Mouse (Mus musculus): ENCODE data around the gene Vmn1r9. TPM values are rescaled to one million over a fixed set of nuclear protein-coding genes. Genes with fewer than 3 reads are reported as not detected.

Gene Vmn1r9
- not detected in 4 replicates for total RNA-seq (2023)

GRCm38 (mm10) chr6:57066487-57066886, at the start of gene Vmn1r9:
Gene Vmn1r9 (plus strand): TSS chr6:57066787.

GRCm38 (mm10) chr6:57025224-57025623, 41.4 kb upstream of the Vmn1r9 start, which contains the start of gene Vmn1r7:
Gene Vmn1r7 (minus strand): TSS chr6:57025324.

GRCm38 (mm10) chr6:57031984-57032383, 34.6 kb upstream of the Vmn1r9 start, which contains the start of gene Vmn1r8:
Gene Vmn1r8 (plus strand): TSS chr6:57032284.

GRCm38 (mm10) chr6:57109154-57109553, 42.6 kb downstream of the Vmn1r9 start, which contains the start of gene Vmn1r10:
Gene Vmn1r10 (plus strand): TSS chr6:57109454.

Other genes starting within 250 kb of the Vmn1r9 start
- gene Fkbp9, start 234.7 kb upstream of the Vmn1r9 start, total RNA-seq (2023) = 0.18 to 0.30 TPM in 2 of 4 replicates, not detected in the others
- gene Nt5c3, start 142.9 kb upstream of the Vmn1r9 start, total RNA-seq (2023) = 53.1 to 65.3 TPM (median 58.3 TPM) in 4 replicates
- gene Vmn1r4, start 142.8 kb upstream of the Vmn1r9 start, total RNA-seq (2023) = 0.36 TPM in 1 of 4 replicates, not detected in the others
- not detected in 4 replicates for gene Vmn1r5, start 96.5 kb upstream of the Vmn1r9 start, total RNA-seq (2023)
- not detected in 4 replicates for gene Vmn1r6, start 69.5 kb upstream of the Vmn1r9 start, total RNA-seq (2023)
- gene Vmn1r7, start 41.5 kb upstream of the Vmn1r9 start, total RNA-seq (2023) = not detected in 4 replicates
- gene Vmn1r8, start 34.5 kb upstream of the Vmn1r9 start, total RNA-seq (2023) = not detected in 4 replicates
- gene Vmn1r10, start 42.7 kb downstream of the Vmn1r9 start, total RNA-seq (2023) = not detected in 4 replicates
- not detected in 4 replicates for gene Vmn1r11, start 66.7 kb downstream of the Vmn1r9 start, total RNA-seq (2023)
- gene Vmn1r12, start 90.1 kb downstream of the Vmn1r9 start, total RNA-seq (2023) = not detected in 4 replicates
- gene Vmn1r13, start 136.5 kb downstream of the Vmn1r9 start, total RNA-seq (2023) = not detected in 4 replicates
- gene Vmn1r14, start 164.9 kb downstream of the Vmn1r9 start, total RNA-seq (2023) = not detected in 4 replicates
- not detected in 4 replicates for gene Vmn1r15, start 191.2 kb downstream of the Vmn1r9 start, total RNA-seq (2023)